Mouse (Mus musculus): ENCODE results near the gene Ncf2.

DNA sequence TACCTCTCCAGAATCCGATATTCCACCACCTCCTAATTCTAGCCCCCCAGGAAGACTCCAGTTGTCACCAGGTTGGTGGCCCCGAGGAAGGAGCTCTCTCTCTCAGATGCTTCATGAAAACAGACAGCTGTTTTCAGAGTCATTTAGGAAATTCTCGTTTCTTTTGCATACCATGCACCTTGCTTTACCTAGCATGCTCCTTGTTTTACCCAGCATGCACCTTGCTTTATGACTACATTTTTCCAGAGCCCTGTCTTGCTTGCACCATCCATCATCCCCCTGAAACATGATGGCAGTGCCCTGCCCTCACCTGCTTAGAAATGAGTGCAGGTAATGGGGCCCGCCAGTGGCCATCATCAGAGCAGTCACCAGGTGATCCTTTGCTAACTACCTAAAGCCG, 31.6 kb downstream of the Ncf2 start:
- TF ChIP-seq CTCF (IDR thresholded peaks at IDR 0.05; ENCODE audit: borderline replicate concordance, insufficient read depth, low read depth, low read length) (no peak), POLR2A (IDR thresholded peaks at IDR 0.05; ENCODE audit: borderline replicate concordance, insufficient read depth, low read length) (no peak)
